Mouse (Mus musculus) cortical plate, adult 2 months (tissue): Measurements from ENCODE around the gene Gm11273. TPM values are rescaled to one million over a fixed set of nuclear protein-coding genes. Genes with fewer than 3 reads are reported as not detected.

Experiments used
- H3K27ac ChIP-seq: fragments of 200-500 bp; 2 replicates; pipeline ENCODE4 v1.5.1; 2012; ENCODE audit warnings: low read length, control low read depth, inconsistent platforms; ENCODE audit not compliant: insufficient read depth
- H3K4me1 ChIP-seq: fragments of 200-500 bp; 2 replicates; pipeline ENCODE4 v1.6.1; 2011; ENCODE audit warnings: low read length; ENCODE audit not compliant: control insufficient read depth, insufficient read depth
- H3K4me3 ChIP-seq: fragments of 200-500 bp; 2 replicates; pipeline ENCODE4 v1.5.1; 2011; ENCODE audit warnings: mild to moderate bottlenecking, low read length, control low read depth; ENCODE audit not compliant: insufficient read depth
- CTCF ChIP-seq: fragments of 200-500 bp; IDR thresholded peaks from 2 replicates; pipeline ENCODE4 v1.5.1; 2011; ENCODE audit warnings: mild to moderate bottlenecking, control low read depth, low read length; ENCODE audit not compliant: insufficient read depth; ENCODE audit errors: extremely low read depth
- POLR2A ChIP-seq: fragments of 200-500 bp; IDR thresholded peaks from 2 replicates; pipeline ENCODE4 v1.6.1; 2011; ENCODE audit warnings: mild to moderate bottlenecking, low read length, control low read depth; ENCODE audit not compliant: insufficient read depth; ENCODE audit errors: extremely low read depth
- polyA plus RNA-seq: library from polyadenylated mRNA; depleted of rRNA; stranded (reverse); fragments of >200 nt; gene quantifications from 2 replicates; pipeline ENCODE4 v1.2.3, GENCODE M21; 2012; rRNA removed

Gm11273 gene
- polyA plus RNA-seq, 1 experiment, result 33.2 TPM

DNA sequence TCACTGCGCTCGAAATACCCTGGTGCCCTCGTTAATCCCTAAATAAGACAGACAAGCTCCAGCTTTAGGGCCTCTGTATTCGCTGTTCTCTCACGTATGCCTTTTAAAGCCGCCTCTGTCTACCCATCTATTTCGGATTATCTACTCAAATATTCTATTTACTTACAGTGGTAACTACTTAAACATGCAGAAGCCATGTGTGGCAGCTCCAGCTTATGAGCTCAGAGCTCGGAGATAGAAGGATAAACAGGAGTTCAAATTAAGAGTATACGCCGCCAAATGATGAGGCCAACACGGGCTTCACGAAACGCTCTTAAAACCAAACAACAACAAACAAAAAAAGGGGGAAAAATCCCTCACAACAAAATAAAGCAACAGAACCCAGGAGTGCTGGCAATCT lies 48.2 kb downstream of the Gm11273 start:
- peak overlapping the region; percentile 79 for H3K4me3 ChIP-seq
- H3K4me1 ChIP-seq, result peaks cover 4% of the 10 kb centered on the region; the same call in 1 of the 2 replicates
- 0 out of 2 replicates have a peak overlapping the region, but pooled peaks have one; percentile 67 for H3K27ac ChIP-seq
- no peak for TF ChIP-seq CTCF
- TF ChIP-seq POLR2A, result no peak

Other genes with a start within 250 kb of the Gm11273 start
- 0.10 TPM in 1 of 2 replicates, not detected in the other for gene Gpx5, start 208.7 kb downstream of the Gm11273 start, polyA plus RNA-seq
- 1.6 TPM in 1 of 2 replicates, not detected in the other for gene Gpx6, start 189.3 kb downstream of the Gm11273 start, polyA plus RNA-seq
- gene Olfr1367, start 154.5 kb downstream of the Gm11273 start, polyA plus RNA-seq, result not detected in 2 replicates
- gene Zscan12, start 138.6 kb downstream of the Gm11273 start, polyA plus RNA-seq, result 5.7 and 6.3 TPM in 2 replicates
- 46.5 and 48.1 TPM in 2 replicates for gene Zkscan3, start 98.7 kb downstream of the Gm11273 start, polyA plus RNA-seq
- 2.3 and 3.1 TPM in 2 replicates for gene Pgbd1, start 60.4 kb downstream of the Gm11273 start, polyA plus RNA-seq
- gene Zscan26, start 47.7 kb downstream of the Gm11273 start, polyA plus RNA-seq, result 66.4 and 70.2 TPM in 2 replicates
- gene Nkapl, start 32.9 kb downstream of the Gm11273 start, polyA plus RNA-seq, result 0.40 and 0.44 TPM in 2 replicates
- gene Zkscan4, start 22.5 kb downstream of the Gm11273 start, polyA plus RNA-seq, result 3.8 and 4.1 TPM in 2 replicates
- not detected in 2 replicates for gene Gm10065, start 22.0 kb downstream of the Gm11273 start, polyA plus RNA-seq
- 1.9 and 2.3 TPM in 2 replicates for gene AK157302, start 6.2 kb downstream of the Gm11273 start, polyA plus RNA-seq
- gene Zkscan8, start 29.7 kb upstream of the Gm11273 start, polyA plus RNA-seq, result 6.7 and 7.0 TPM in 2 replicates
- gene Olfr1366, start 41.4 kb upstream of the Gm11273 start, polyA plus RNA-seq, result not detected in 2 replicates
- not detected in 2 replicates for gene Olfr1535, start 58.5 kb upstream of the Gm11273 start, polyA plus RNA-seq
- not detected in 2 replicates for gene Olfr1364, start 80.3 kb upstream of the Gm11273 start, polyA plus RNA-seq
- not detected in 2 replicates for gene Olfr1362, start 112.6 kb upstream of the Gm11273 start, polyA plus RNA-seq
- 0.06 TPM in 1 of 2 replicates, not detected in the other for gene Olfr11, start 141.1 kb upstream of the Gm11273 start, polyA plus RNA-seq
- not detected in 2 replicates for gene Olfr1361, start 162.0 kb upstream of the Gm11273 start, polyA plus RNA-seq
- not detected in 2 replicates for gene Olfr1360, start 176.0 kb upstream of the Gm11273 start, polyA plus RNA-seq
- gene Olfr1359, start 196.7 kb upstream of the Gm11273 start, polyA plus RNA-seq, result not detected in 2 replicates
- gene Hist1h2bl, start 214.7 kb upstream of the Gm11273 start, polyA plus RNA-seq, result 1.2 TPM in 1 of 2 replicates, not detected in the other
- 1.5 and 1.7 TPM in 2 replicates for gene Hist1h2ai, start 215.0 kb upstream of the Gm11273 start, polyA plus RNA-seq
- gene Hist1h3h, start 216.2 kb upstream of the Gm11273 start, polyA plus RNA-seq, result 0.91 and 3.1 TPM in 2 replicates
- gene Hist1h2bm, start 220.6 kb upstream of the Gm11273 start, polyA plus RNA-seq, result 0.77 TPM in 1 of 2 replicates, not detected in the other
- 2.3 and 2.4 TPM in 2 replicates for gene Hist1h4j, start 233.6 kb upstream of the Gm11273 start, polyA plus RNA-seq
- 11.0 and 14.4 TPM in 2 replicates for gene Hist1h4k, start 249.1 kb upstream of the Gm11273 start, polyA plus RNA-seq